46 mouse cellular contexts compared by ENCODE assay signal in genomic region chrX:57433897-57434296, GRCm38 (mm10). TPM values are rescaled to one million over a fixed set of nuclear protein-coding genes. Genes with fewer than 3 reads are reported as not detected.
"Had no signal": no experiment of that assay in that cellular context is flagged by ENCODE, and none has a peak within 500 bp of the region (broad histone marks: within the 10 kb centered on the region; RNA-seq: fewer than 3 reads in every experiment).

No protein-coding gene starts in this region.

- H3K4me1 ChIP-seq: limb, embryonic 10.5 days; limb, embryonic 12.5 days; limb, embryonic 13.5 days; limb, embryonic 15.5 days; liver, embryonic 12.5 days; liver, embryonic 13.5 days; liver, embryonic 15.5 days; lung, embryonic 15.5 days; megakaryocyte, embryonic 14.5 days; midbrain, embryonic 10.5 days; midbrain, embryonic 12.5 days; midbrain, embryonic 13.5 days; midbrain, embryonic 15.5 days; neural tube, embryonic 12.5 days had no signal

- H3K9me3 ChIP-seq: limb, embryonic 10.5 days; limb, embryonic 12.5 days; limb, embryonic 13.5 days; limb, embryonic 15.5 days; liver, embryonic 12.5 days; liver, embryonic 13.5 days; liver, embryonic 15.5 days; lung, embryonic 15.5 days; megakaryocyte, embryonic 14.5 days; midbrain, embryonic 10.5 days; midbrain, embryonic 12.5 days; midbrain, embryonic 13.5 days; midbrain, embryonic 15.5 days; neural tube, embryonic 12.5 days had no signal

- H3K27ac ChIP-seq: limb, embryonic 10.5 days; limb, embryonic 12.5 days; limb, embryonic 13.5 days; limb, embryonic 15.5 days; liver, embryonic 12.5 days; liver, embryonic 13.5 days; liver, embryonic 14.5 days; liver, embryonic 15.5 days; lung, embryonic 15.5 days; macrophage; midbrain, embryonic 10.5 days; midbrain, embryonic 12.5 days; midbrain, embryonic 13.5 days; midbrain, embryonic 15.5 days; neural tube, embryonic 12.5 days had no signal

- H3K9ac ChIP-seq: limb, embryonic 12.5 days; limb, embryonic 13.5 days; limb, embryonic 15.5 days; liver, embryonic 12.5 days; liver, embryonic 13.5 days; liver, embryonic 14.5 days; liver, embryonic 15.5 days; liver, postnatal 0 days; lung, embryonic 14.5 days; lung, embryonic 15.5 days; midbrain, embryonic 12.5 days; midbrain, embryonic 13.5 days; midbrain, embryonic 15.5 days; neural tube, embryonic 12.5 days had no signal

- ATAC-seq: liver, embryonic 12.5 days; liver, postnatal 0 days; lung, postnatal 0 days; midbrain, embryonic 13.5 days; midbrain, embryonic 15.5 days; midbrain, embryonic 16.5 days had no signal

- H3K4me3 ChIP-seq: limb, embryonic 10.5 days; limb, embryonic 12.5 days; limb, embryonic 13.5 days; limb, embryonic 15.5 days; liver, embryonic 12.5 days; liver, embryonic 13.5 days; liver, embryonic 15.5 days; lung, embryonic 15.5 days; megakaryocyte, embryonic 14.5 days; midbrain, embryonic 10.5 days; midbrain, embryonic 12.5 days; midbrain, embryonic 13.5 days; midbrain, embryonic 15.5 days; myocyte; neural tube, embryonic 12.5 days had no signal

- H3K27me3 ChIP-seq: limb, embryonic 12.5 days; limb, embryonic 13.5 days; limb, embryonic 15.5 days; liver, embryonic 12.5 days; liver, embryonic 13.5 days; liver, embryonic 15.5 days; lung, embryonic 15.5 days; midbrain, embryonic 12.5 days; midbrain, embryonic 13.5 days; midbrain, embryonic 15.5 days; neural tube, embryonic 12.5 days had no signal

- H3K4me2 ChIP-seq: limb, embryonic 12.5 days; limb, embryonic 13.5 days; limb, embryonic 15.5 days; liver, embryonic 11.5 days; liver, embryonic 12.5 days; liver, embryonic 13.5 days; liver, embryonic 15.5 days; lung, embryonic 14.5 days; lung, embryonic 15.5 days; midbrain, embryonic 11.5 days; midbrain, embryonic 12.5 days; midbrain, embryonic 13.5 days; midbrain, embryonic 15.5 days; neural tube, embryonic 12.5 days had no signal

- H3K36me3 ChIP-seq: limb, embryonic 10.5 days; limb, embryonic 12.5 days; limb, embryonic 13.5 days; limb, embryonic 15.5 days; liver, embryonic 12.5 days; liver, embryonic 13.5 days; liver, embryonic 15.5 days; lung, embryonic 15.5 days; midbrain, embryonic 10.5 days; midbrain, embryonic 12.5 days; midbrain, embryonic 13.5 days; midbrain, embryonic 15.5 days; neural tube, embryonic 12.5 days had no signal

- DNase-seq: left cerebral cortex, postnatal 4 days; liver; liver, embryonic 13.5 days; liver, postnatal 0 days; lung, adult 18-20 months; lung, adult 2 months; lung, embryonic 14.5 days; lung, postnatal 10 days; lung, postnatal 14 days; lung, postnatal 36 days; lung, postnatal 4 days; midbrain, embryonic 14.5 days had no signal

RNA-seq across cellular contexts. Expression of gene Gm364, which starts 24.9 kb away (rescaled TPM):
- total RNA-seq: left cerebral cortex, postnatal 10 days; left cerebral cortex, postnatal 14 days; left cerebral cortex, postnatal 25 days; left cerebral cortex, postnatal 36 days; left cerebral cortex, postnatal 4 days; liver, adult 2 months; megakaryocyte progenitor cell, adult 5-6 weeks; megakaryocyte, adult 5-6 weeks; megakaryocyte-erythroid progenitor cell, adult 5-6 weeks; midbrain, postnatal 0 days had no signal
- polyA plus RNA-seq: limb, embryonic 11.5 days; limb, embryonic 12.5 days; limb, embryonic 13.5 days; limb, embryonic 14.5 days; limb, embryonic 15.5 days; liver, adult 2 months; liver, embryonic 11.5 days; liver, embryonic 12.5 days; liver, embryonic 13.5 days; liver, embryonic 14.5 days; liver, embryonic 16.5 days; liver, postnatal 0 days; lung, adult 2 months; lung, embryonic 14.5 days; lung, embryonic 15.5 days; lung, embryonic 16.5 days; lung, postnatal 0 days; macrophage; midbrain, embryonic 10.5 days; midbrain, embryonic 11.5 days; midbrain, embryonic 12.5 days; midbrain, embryonic 13.5 days; midbrain, embryonic 14.5 days; midbrain, embryonic 15.5 days; midbrain, embryonic 16.5 days; midbrain, postnatal 0 days; neural tube, embryonic 11.5 days; neural tube, embryonic 12.5 days had no signal
